7 mouse cellular contexts compared by ENCODE assay signal in the genomic region with DNA sequence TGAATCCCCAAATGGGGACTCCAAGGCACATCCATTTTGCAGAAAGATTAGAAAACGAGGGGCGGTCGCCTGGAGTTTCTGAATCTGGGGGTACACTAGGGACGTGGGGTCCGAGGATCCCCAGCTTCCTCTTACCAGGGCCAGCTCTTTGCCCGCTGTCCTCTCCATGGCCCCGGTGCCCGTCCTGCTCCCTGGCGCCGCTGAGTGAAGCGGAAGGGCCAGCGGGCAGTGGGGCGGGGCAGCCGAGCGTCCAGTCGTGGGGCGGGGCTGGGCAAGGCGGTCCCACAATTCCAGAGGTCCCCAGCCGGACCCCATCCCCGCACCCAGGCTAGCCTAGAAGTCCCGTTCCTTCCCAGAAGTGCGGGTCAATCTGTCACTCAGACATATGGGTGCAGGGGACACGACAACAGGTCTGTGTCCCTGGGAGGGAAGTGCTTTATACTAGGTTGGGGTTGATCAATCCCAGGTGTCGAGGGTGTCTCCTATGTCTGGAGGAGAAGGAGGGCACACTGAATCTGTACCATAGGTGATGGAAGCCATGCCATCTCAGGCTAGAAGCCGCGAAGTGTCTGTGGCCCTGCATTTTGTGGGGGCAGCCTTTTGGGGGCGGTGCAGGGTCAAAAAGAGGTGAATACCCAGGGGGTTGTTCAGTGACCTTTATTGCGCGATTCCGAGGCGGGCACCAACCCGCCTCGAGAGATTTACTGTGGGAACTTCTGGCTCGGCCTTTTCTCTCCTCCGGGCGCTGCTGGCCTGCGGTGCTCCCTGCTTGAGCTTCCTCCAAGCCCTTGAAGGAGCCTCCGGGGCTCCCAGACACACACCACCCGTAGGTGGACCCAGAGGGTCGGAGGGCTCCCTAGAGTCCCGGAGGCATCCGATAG. TPM values are rescaled to one million over a fixed set of nuclear protein-coding genes. Genes with fewer than 3 reads are reported as not detected.
DNase-seq lines count a peak whose midpoint lies in the region; ATAC-seq lines count a peak whose summit lies in the region.

Gene Rgl3, minus strand, starts transcription at position 217 of the 881 bp plus-strand sequence.

- H3K4me2 ChIP-seq in lung, embryonic 15.5 days: peak within 1 kb of the TSS; percentile 92

- no peaks in the 10 kb centered on the region for H3K9me3 ChIP-seq in lung, embryonic 15.5 days

- H3K27me3 ChIP-seq in lung, embryonic 15.5 days: peaks cover 70% of the 10 kb centered on the region

- peak; percentile 87 for DNase-seq in adrenal gland, postnatal 14 days
- peak; percentile 85 to 91 for DNase-seq in cerebellum, postnatal 25 days
- DNase-seq in heart, adult 11 months: peak; percentile 97
- DNase-seq in kidney, adult 11 months: peak; percentile 79
- DNase-seq in ovary, postnatal 14 days (ENCODE audit: low spot score): peak; percentile 40
- DNase-seq in layer of hippocampus, adult 18-20 months (ENCODE audit: low spot score in 2 of 2): no peak

- H3K36me3 ChIP-seq in lung, embryonic 15.5 days: no peaks in the 10 kb centered on the region

- ATAC-seq in lung, embryonic 15.5 days (ENCODE audit: borderline replicate concordance, extremely low read depth, low FRiP score, low TSS enrichment): peak; percentile 53; the same call in 1 of the 2 replicates

- peak within 1 kb of the TSS; percentile 51 for H3K4me3 ChIP-seq in lung, embryonic 15.5 days

- H3K4me1 ChIP-seq in lung, embryonic 15.5 days: peaks cover 22% of the 10 kb centered on the region

- H3K27ac ChIP-seq in lung, embryonic 15.5 days: no peak within 1 kb of the TSS

- peak within 1 kb of the TSS; percentile 50 for H3K9ac ChIP-seq in lung, embryonic 15.5 days

- under 1% methylated on average over 42 of the region's 42 CpGs for WGBS in lung, embryonic 15.5 days

RNA-seq across cellular contexts. Expression of gene Rgl3, which starts in this region (rescaled TPM):
- 18.1 and 19.0 TPM in 2 replicates for total RNA-seq in adrenal gland, postnatal 14 days (2021)
- 4.9 and 7.2 TPM in 2 replicates for polyA plus RNA-seq in lung, embryonic 15.5 days (2015; fragmentation: Nextera tagmentation; extraction: Ambion mirVana)
- 1 to 10 TPM; 2.2 to 2.6 TPM for total RNA-seq in layer of hippocampus, adult 18-20 months (2021)

Comparison
In these comparisons a context has a peak if more than half of its experiments do, and no peak if none do; other contexts are left out.
1. DNase-seq: peak in adrenal gland, postnatal 14 days (single experiment), cerebellum, postnatal 25 days (2 of 2), heart, adult 11 months (single experiment), kidney, adult 11 months (single experiment) and ovary, postnatal 14 days (single experiment); none in layer of hippocampus, adult 18-20 months (0 of 2).